Mouse (Mus musculus): ENCODE measurements around the gene Tle2.

- TF ChIP-seq TAL1 (conservative IDR thresholded peaks at IDR 0.05; ENCODE audit: low read depth, low read length) (no peak), CTCF (IDR thresholded peaks at IDR 0.05; ENCODE audit: low read depth, low read length) (no peak), POLR2AphosphoS5 (IDR thresholded peaks at IDR 0.05; ENCODE audit: insufficient replicate concordance, low read depth, low read length) (no peak), GATA2 (IDR thresholded peaks at IDR 0.05; ENCODE audit: borderline replicate concordance, low read depth, low read length) (no peak), GATA1 (IDR thresholded peaks at IDR 0.05; ENCODE audit: borderline replicate concordance, low read length) (no peak)
These were observed 22.2 kb downstream of the Tle2 start for GRCm38 (mm10) chr10:81596611-81597010.

All from G1E (cell line).